18 mouse cellular contexts compared by ENCODE assay signal in the genomic region with DNA sequence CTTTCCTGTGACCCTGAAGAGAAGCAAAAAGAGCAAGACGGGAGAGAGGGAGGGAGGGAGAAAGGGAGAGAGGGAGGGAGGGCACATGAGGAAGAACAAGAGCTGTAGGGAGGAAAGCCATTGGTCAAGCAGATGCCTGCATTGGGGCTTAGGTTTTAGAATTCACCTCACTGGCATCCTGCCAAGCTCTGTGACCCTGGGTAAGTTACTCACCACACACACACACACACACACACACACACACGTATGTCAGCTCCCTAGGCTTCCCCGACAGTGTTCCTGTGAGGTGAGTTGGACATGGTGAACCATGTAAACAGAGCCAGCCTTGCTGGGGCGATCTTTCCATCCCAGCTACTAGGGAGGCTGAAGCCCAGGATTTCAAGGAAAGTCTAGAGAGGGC. TPM values are rescaled to one million over a fixed set of nuclear protein-coding genes. Genes with fewer than 3 reads are reported as not detected.
DNase-seq lines count a peak whose midpoint lies in the region; ATAC-seq and TF ChIP-seq lines count a peak whose summit lies in the region.
"Had no signal": no experiment of that assay in that cellular context is flagged by ENCODE, and none has a peak within 500 bp of the region (broad histone marks: within the 10 kb centered on the region; RNA-seq: fewer than 3 reads in every experiment).

No protein-coding gene starts in this region.

- intact Hi-C loops in gastrocnemius, postnatal 36 days (cut with DNase I) = loop anchor here (5.0 kb wide), 1 partner anchor 52 kb away; no protein-coding TSS in a partner anchor

- 37% methylated on average over 4 of the region's 4 CpGs for WGBS in stomach, embryonic 15.5 days
- WGBS in stomach, postnatal 0 days = 34% methylated on average over 4 of the region's 4 CpGs
- WGBS in kidney, embryonic 16.5 days = 42% methylated on average over 4 of the region's 4 CpGs

- H3K9me3 ChIP-seq in stomach, embryonic 15.5 days = no peaks in the 10 kb centered on the region
- no peaks in the 10 kb centered on the region for H3K9me3 ChIP-seq in stomach, postnatal 0 days (ENCODE audit: control insufficient read depth, low read length)
- H3K9me3 ChIP-seq in kidney, embryonic 16.5 days (ENCODE audit: low read length) = no peaks in the 10 kb centered on the region
- H3K9me3 ChIP-seq: forebrain, embryonic 13.5 days; heart, embryonic 15.5 days; megakaryocyte, embryonic 14.5 days had no signal

- H3K27me3 ChIP-seq in stomach, embryonic 15.5 days (replicated peaks) = no peaks in the 10 kb centered on the region
- no peaks in the 10 kb centered on the region for H3K27me3 ChIP-seq in stomach, postnatal 0 days (ENCODE audit: control insufficient read depth, insufficient read depth, low read length)
- no peaks in the 10 kb centered on the region for H3K27me3 ChIP-seq in kidney, embryonic 16.5 days (ENCODE audit: insufficient read depth, low read length)
- H3K27me3 ChIP-seq: forebrain, embryonic 13.5 days; heart, embryonic 15.5 days; megakaryocyte, embryonic 14.5 days had no signal

- H3K4me1 ChIP-seq in stomach, embryonic 15.5 days = peaks cover 6% of the 10 kb centered on the region; the same call in 1 of the 2 replicates
- peaks cover 8% of the 10 kb centered on the region; the same call in 1 of the 2 replicates for H3K4me1 ChIP-seq in stomach, postnatal 0 days (replicated peaks; ENCODE audit: control insufficient read depth, insufficient read depth)
- H3K4me1 ChIP-seq in kidney, embryonic 16.5 days (ENCODE audit: insufficient read depth, low read length) = peaks cover 42% of the 10 kb centered on the region

- peak; percentile 66 for DNase-seq in adrenal gland, postnatal 14 days
- DNase-seq in adrenal gland, adult 8-10 months = no peak
- no peak for DNase-seq in stomach, postnatal 0 days (ENCODE audit: low spot score)
- DNase-seq in yolk sac, embryonic 10.5 days (ENCODE audit: low spot score) = peak; percentile 24
- no peak for DNase-seq in gastrocnemius, postnatal 36 days
- DNase-seq: cerebellum, adult 9-11 months; embryo, embryonic 11 days; heart, adult 18-20 months; right cerebral cortex, postnatal 25 days; thymus, adult 2 months had no signal

- H3K27ac ChIP-seq in stomach, embryonic 15.5 days = peak overlapping the region; percentile 35; the same call in 1 of the 2 replicates
- no peak overlapping the region for H3K27ac ChIP-seq in stomach, postnatal 0 days (replicated peaks)
- H3K27ac ChIP-seq in kidney, embryonic 16.5 days (ENCODE audit: low read length) = peak overlapping the region; percentile 89
- H3K27ac ChIP-seq: forebrain, embryonic 13.5 days; heart, embryonic 15.5 days had no signal

- ATAC-seq in stomach, embryonic 15.5 days (ENCODE audit: insufficient read depth, low FRiP score, low read depth) = peak; percentile 11; the same call in 1 of the 2 replicates
- no peak for ATAC-seq in stomach, postnatal 0 days (ENCODE audit: low FRiP score, low TSS enrichment)
- ATAC-seq in kidney, embryonic 16.5 days (ENCODE audit: low FRiP score, low TSS enrichment) = peak; percentile 19; the same call in 1 of the 2 replicates
- no peak for ATAC-seq in megakaryocyte-erythroid progenitor cell, adult 5-6 weeks (replicated peaks; ENCODE audit: low FRiP score, low TSS enrichment, poor library complexity, severe bottlenecking)
- ATAC-seq: forebrain, embryonic 13.5 days; hindbrain, embryonic 16.5 days; lung, postnatal 0 days had no signal

- no peaks in the 10 kb centered on the region for H3K36me3 ChIP-seq in stomach, embryonic 15.5 days
- H3K36me3 ChIP-seq in stomach, postnatal 0 days (ENCODE audit: control insufficient read depth, insufficient read depth, low read length) = no peaks in the 10 kb centered on the region
- no peaks in the 10 kb centered on the region for H3K36me3 ChIP-seq in kidney, embryonic 16.5 days (ENCODE audit: insufficient read depth, low read length)
- H3K36me3 ChIP-seq: heart, embryonic 15.5 days had no signal

- TF ChIP-seq EP300 in stomach, postnatal 0 days (optimal IDR thresholded peaks at IDR 0.05) = no peak

- H3K4me3 ChIP-seq in stomach, embryonic 15.5 days (replicated peaks) = no peak overlapping the region
- no peak overlapping the region for H3K4me3 ChIP-seq in stomach, postnatal 0 days (ENCODE audit: low read depth, low read length)
- H3K4me3 ChIP-seq in kidney, embryonic 16.5 days (ENCODE audit: low read length) = no peak overlapping the region
- H3K4me3 ChIP-seq: forebrain, embryonic 13.5 days; heart, embryonic 15.5 days; megakaryocyte, embryonic 14.5 days had no signal

- H3K4me2 ChIP-seq in stomach, embryonic 15.5 days = no peak overlapping the region
- no peak overlapping the region for H3K4me2 ChIP-seq in stomach, postnatal 0 days (replicated peaks; ENCODE audit: low read depth)
- no peak overlapping the region for H3K4me2 ChIP-seq in kidney, embryonic 16.5 days (replicated peaks; ENCODE audit: low read depth, low read length)
- H3K4me2 ChIP-seq: forebrain, embryonic 13.5 days; heart, embryonic 15.5 days had no signal

- no peak overlapping the region for H3K9ac ChIP-seq in stomach, embryonic 15.5 days
- no peak overlapping the region for H3K9ac ChIP-seq in stomach, postnatal 0 days (ENCODE audit: low read length)
- H3K9ac ChIP-seq in kidney, embryonic 16.5 days (replicated peaks; ENCODE audit: low read length) = 0 out of 2 replicates have a peak overlapping the region, but pooled peaks have one; percentile 37
- H3K9ac ChIP-seq: forebrain, embryonic 13.5 days; heart, embryonic 15.5 days had no signal

- no peak for TF ChIP-seq CTCF in stomach, postnatal 0 days (IDR thresholded peaks at IDR 0.05; ENCODE audit: low read depth)

RNA-seq across cellular contexts. Expression of gene Taf11, which starts 55.0 kb away (rescaled TPM):
- 26.2 and 28.4 TPM in 2 replicates for total RNA-seq in adrenal gland, postnatal 14 days (2021)
- total RNA-seq in adrenal gland, adult 8-10 months (2022) = 10 to 100 TPM; 34.3 to 42.2 (median 35.7) TPM
- polyA plus RNA-seq in stomach, embryonic 15.5 days (2015; fragmentation: Nextera tagmentation; extraction: Ambion mirVana) = 56.3 and 62.4 TPM in 2 replicates
- polyA plus RNA-seq in stomach, postnatal 0 days (2015; fragmentation: Nextera tagmentation; extraction: Ambion mirVana) = 33.4 and 34.0 TPM in 2 replicates
- 59.9 and 72.7 TPM in 2 replicates for polyA plus RNA-seq in kidney, embryonic 16.5 days (2015; fragmentation: Nextera tagmentation; extraction: Ambion mirVana)
- total RNA-seq in megakaryocyte-erythroid progenitor cell, adult 5-6 weeks (2014; fragmentation: Nextera tagmentation) = 42.6 and 44.6 TPM in 2 replicates
- total RNA-seq in megakaryocyte-erythroid progenitor cell, adult 5-6 weeks (2017) = 38.1 and 40.8 TPM in 2 replicates
- total RNA-seq in gastrocnemius, postnatal 36 days (2021) = 10 to 100 TPM; 14.8 to 16.0 TPM

RNA-seq across cellular contexts. Expression of gene Anks1, which starts 55.5 kb away (rescaled TPM):
- total RNA-seq in adrenal gland, postnatal 14 days (2021) = 25.7 and 31.8 TPM in 2 replicates
- 10 to 100 TPM; 25.5 to 40.1 (median 32.6) TPM for total RNA-seq in adrenal gland, adult 8-10 months (2022)
- polyA plus RNA-seq in stomach, embryonic 15.5 days (2015; fragmentation: Nextera tagmentation; extraction: Ambion mirVana) = 14.9 and 18.4 TPM in 2 replicates
- 7.8 and 8.3 TPM in 2 replicates for polyA plus RNA-seq in stomach, postnatal 0 days (2015; fragmentation: Nextera tagmentation; extraction: Ambion mirVana)
- polyA plus RNA-seq in kidney, embryonic 16.5 days (2015; fragmentation: Nextera tagmentation; extraction: Ambion mirVana) = 14.5 and 15.0 TPM in 2 replicates
- total RNA-seq in megakaryocyte-erythroid progenitor cell, adult 5-6 weeks (2014; fragmentation: Nextera tagmentation) = 45.3 and 62.4 TPM in 2 replicates
- total RNA-seq in megakaryocyte-erythroid progenitor cell, adult 5-6 weeks (2017) = 21.0 and 21.1 TPM in 2 replicates
- 10 to 100 TPM in 1 of 2 experiments, 1 to 10 TPM in 1; 7.8 to 13.0 TPM for total RNA-seq in gastrocnemius, postnatal 36 days (2021)

Comparison
In these comparisons a context has a peak if more than half of its experiments do, and no peak if none do; other contexts are left out.
1. DNase-seq: peak in adrenal gland, postnatal 14 days (single experiment) and yolk sac, embryonic 10.5 days (single experiment); none in adrenal gland, adult 8-10 months (single experiment), stomach, postnatal 0 days (single experiment) and gastrocnemius, postnatal 36 days (0 of 2).
2. ATAC-seq: peak in stomach, embryonic 15.5 days (single experiment) and kidney, embryonic 16.5 days (single experiment); none in stomach, postnatal 0 days (single experiment) and megakaryocyte-erythroid progenitor cell, adult 5-6 weeks (single experiment).